Mouse (Mus musculus) forebrain, embryonic 16.5 days (tissue): Measurements from ENCODE around the gene Dyrk1b. TPM values are rescaled to one million over a fixed set of nuclear protein-coding genes. Genes with fewer than 3 reads are reported as not detected.
"Not testable (repeated sequence)": the region's sequence is repeated elsewhere in the genome, so short reads cannot be mapped to it uniquely, and the experiment has no call there.

Source experiments
- ATAC-seq: fragments of 200-750 bp; cut with Nextera tagmentation; 2 replicates; pipeline ENCODE4 v1.8.0; 2017; ENCODE audit warnings: mild to moderate bottlenecking, moderate library complexity
- H3K27ac ChIP-seq: fragments of 300-500 bp; sonication (generic); 2 replicates; pipeline ENCODE4 v1.5.1; 2014; ENCODE audit warnings: low read length, control low read depth
- H3K27me3 ChIP-seq: fragments of 300-500 bp; sonication (generic); replicated peaks from 2 replicates; pipeline ENCODE4 v1.6.1; 2014; ENCODE audit warnings: low read length; ENCODE audit not compliant: control insufficient read depth, insufficient read depth
- H3K36me3 ChIP-seq: fragments of 300-500 bp; sonication (generic); 2 replicates; pipeline ENCODE4 v1.6.1; 2014; ENCODE audit not compliant: control insufficient read depth, insufficient read depth
- H3K4me1 ChIP-seq: fragments of 300-500 bp; sonication (generic); replicated peaks from 2 replicates; pipeline ENCODE4 v1.6.1; 2014; ENCODE audit warnings: low read length; ENCODE audit not compliant: control insufficient read depth, insufficient read depth
- H3K4me2 ChIP-seq: fragments of 300-500 bp; sonication (generic); 2 replicates; pipeline ENCODE4 v1.6.1; 2014; ENCODE audit warnings: mild to moderate bottlenecking, low read length, control low read depth
- H3K4me3 ChIP-seq: fragments of 300-500 bp; sonication (generic); replicated peaks from 2 replicates; pipeline ENCODE4 v1.5.1; 2014; ENCODE audit warnings: mild to moderate bottlenecking, low read length, control low read depth
- H3K9ac ChIP-seq: fragments of 300-500 bp; sonication (generic); replicated peaks from 2 replicates; pipeline ENCODE4 v1.6.1; 2014; ENCODE audit warnings: low read depth, low read length, control low read depth
- H3K9me3 ChIP-seq: fragments of 300-500 bp; sonication (generic); 2 replicates; pipeline ENCODE4 v1.6.1; 2016; ENCODE audit warnings: low read length; ENCODE audit not compliant: control insufficient read depth
- WGBS: fragments of 180-500 bp; shearing (Covaris S2); extraction: QIAGEN DNeasy Blood & Tissue Kit; methylation state at CpG from one replicate; pipeline ENCODE4 v1.1.7; 2014; 5-methylcytosine and 5-hydroxymethylcytosine counted together
- polyA plus RNA-seq: library from polyadenylated mRNA; unstranded; fragments of >200 nt; fragmentation: Nextera tagmentation; extraction: Ambion mirVana; gene quantifications from 2 replicates; pipeline ENCODE4 v1.2.1, GENCODE M21; 2015

The Dyrk1b gene
- 14.4 and 14.8 TPM in 2 replicates for polyA plus RNA-seq

- peak within 1 kb of the TSS; percentile 77 for H3K9ac ChIP-seq
- H3K4me3 ChIP-seq, result peak within 1 kb of the TSS; percentile 67
- peaks cover 34% of the 10 kb centered on the region for H3K36me3 ChIP-seq
- peaks cover 14% of the 10 kb centered on the region for H3K4me1 ChIP-seq
- peak; percentile 89 for ATAC-seq
- under 1% methylated on average over 25 of the region's 25 CpGs for WGBS
- H3K27me3 ChIP-seq, result no peaks in the 10 kb centered on the region
- no peaks in the 10 kb centered on the region for H3K9me3 ChIP-seq
- peak within 1 kb of the TSS; percentile 94 for H3K27ac ChIP-seq
- peak within 1 kb of the TSS; percentile 80 for H3K4me2 ChIP-seq
These were observed at the start of gene Dyrk1b for GRCm38 (mm10) chr7:28179228-28179627. Gene Dyrk1b (plus strand): TSS chr7:28179469.

DNA sequence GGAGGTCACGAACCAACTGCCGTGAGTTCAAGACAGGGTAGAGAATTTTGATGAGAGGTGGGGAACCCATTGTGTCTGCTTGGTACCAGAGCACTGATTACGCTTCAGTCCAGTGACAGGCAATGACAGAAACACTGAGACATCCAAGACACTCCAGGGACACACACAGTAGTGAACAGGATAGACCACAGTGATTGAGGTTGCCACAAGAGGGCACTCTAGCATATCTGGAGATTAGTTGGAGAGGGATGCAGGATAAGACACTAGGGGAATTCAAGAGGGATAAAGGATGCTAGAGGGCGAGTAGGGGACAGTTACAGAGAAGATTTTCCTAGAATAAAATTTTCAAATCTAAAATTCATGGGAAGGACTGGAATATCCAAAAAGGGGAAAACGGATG is 41.7 kb upstream of the Dyrk1b start:
- no peak for ATAC-seq
- Histone ChIP-seq H3K4me1 (no peaks in the 10 kb centered on the region), H3K27me3 (no peaks in the 10 kb centered on the region), H3K9ac (no peak overlapping the region), H3K4me3 (no peak overlapping the region), H3K4me2 (no peak overlapping the region), H3K36me3 (no peaks in the 10 kb centered on the region), H3K9me3 (no peaks in the 10 kb centered on the region), H3K27ac (no peak overlapping the region)
- WGBS, result 57% methylated on average over 5 of the region's 5 CpGs

DNA sequence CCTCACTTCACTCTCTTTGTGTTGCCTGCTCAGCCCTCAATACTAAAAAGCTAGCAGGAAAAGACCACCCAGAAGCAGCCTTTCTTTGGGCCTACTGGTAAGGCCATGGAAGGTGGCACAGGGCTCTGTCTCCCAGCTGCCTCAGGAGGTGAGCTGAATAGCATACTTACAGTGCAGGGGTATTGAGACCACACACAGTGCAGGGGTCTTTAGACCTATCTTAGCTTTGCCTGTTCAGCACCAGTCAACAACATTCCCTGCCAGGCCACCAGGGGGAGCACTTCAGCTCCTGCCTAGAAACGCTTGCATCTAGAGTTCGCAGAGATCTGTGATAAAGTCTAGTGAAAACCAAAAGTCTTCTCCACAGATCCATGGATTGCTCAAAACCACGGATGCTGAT is 31.0 kb upstream of the Dyrk1b start:
- H3K36me3 ChIP-seq, result no peaks in the 10 kb centered on the region
- H3K9me3 ChIP-seq, result peaks cover 5% of the 10 kb centered on the region; the same call in 1 of the 2 replicates
- no peak overlapping the region for H3K27ac ChIP-seq
- H3K4me3 ChIP-seq, result no peak overlapping the region
- H3K4me1 ChIP-seq, result no peaks in the 10 kb centered on the region
- ATAC-seq, result peak; percentile 33; the same call in 1 of the 2 replicates
- no peak overlapping the region for H3K9ac ChIP-seq
- H3K27me3 ChIP-seq, result 0 out of 2 replicates have a peak, but pooled peaks cover 3% of the 10 kb centered on the region
- 16% methylated on average over 3 of the region's 3 CpGs for WGBS
- H3K4me2 ChIP-seq, result no peak overlapping the region

DNA sequence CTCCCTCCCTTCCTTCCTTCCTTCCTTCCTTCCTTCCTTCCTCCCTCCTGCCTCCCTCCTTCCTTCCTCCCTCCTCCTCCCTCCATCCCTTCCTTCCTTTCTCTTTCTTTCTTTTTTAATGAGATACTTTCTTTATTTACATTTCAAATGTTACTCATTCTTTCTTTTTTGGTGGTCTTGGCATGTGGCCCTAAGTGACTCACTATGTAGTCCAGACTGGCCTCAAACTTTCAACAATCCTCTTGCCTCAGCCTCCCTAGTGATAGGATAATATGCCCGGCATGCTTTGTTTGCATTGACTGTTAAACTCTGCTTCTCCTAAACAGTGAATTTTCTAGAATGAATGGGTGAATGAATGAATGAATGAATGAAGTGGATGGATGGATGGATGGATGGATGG is 29.4 kb upstream of the Dyrk1b start:
- Histone ChIP-seq H3K27ac (no peak overlapping the region), H3K9ac (no peak overlapping the region), H3K36me3 (no peaks in the 10 kb centered on the region), H3K27me3 (0 out of 2 replicates have a peak, but pooled peaks cover 3% of the 10 kb centered on the region), H3K9me3 (no peaks in the 10 kb centered on the region), H3K4me2 (no peak overlapping the region), H3K4me3 (no peak overlapping the region), H3K4me1 (no peaks in the 10 kb centered on the region)
- no peak for ATAC-seq
- WGBS, result 93% methylated on average over 1 of the region's 1 CpGs

DNA sequence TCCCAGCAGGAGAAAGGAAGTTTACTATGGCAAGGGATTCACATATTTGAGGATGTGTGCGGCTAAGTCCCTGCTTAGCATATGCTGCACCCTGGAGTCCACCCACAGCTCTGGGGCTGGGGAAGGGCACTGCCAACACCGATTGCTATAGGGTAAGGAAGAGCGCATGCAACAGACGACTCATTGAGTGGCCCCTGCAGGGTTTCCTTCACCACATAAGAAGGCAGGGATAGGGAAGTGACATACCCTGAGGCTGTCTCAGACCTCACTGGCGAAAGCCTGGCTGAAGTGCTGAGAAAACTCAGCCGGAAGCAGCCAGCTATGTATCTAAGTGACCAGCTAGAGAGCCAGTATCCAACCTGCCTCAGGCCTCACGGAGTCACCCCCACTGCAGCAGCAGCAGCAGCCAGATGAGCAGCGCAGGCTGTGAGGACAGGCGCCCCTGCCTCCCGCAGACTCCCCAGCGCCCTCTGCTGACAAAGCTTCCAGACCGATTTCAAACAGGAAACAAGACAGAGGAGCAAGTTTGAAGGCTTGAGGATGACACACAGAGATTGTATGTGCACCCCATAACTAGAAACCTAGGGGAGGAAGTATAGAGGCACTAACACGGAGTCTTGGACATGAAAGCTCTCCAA is 27.6 kb upstream of the Dyrk1b start:
- H3K27ac ChIP-seq, result no peak overlapping the region
- no peak for ATAC-seq
- no peak overlapping the region for H3K4me2 ChIP-seq
- no peak overlapping the region for H3K4me3 ChIP-seq
- no peak overlapping the region for H3K9ac ChIP-seq
- H3K36me3 ChIP-seq, result no peaks in the 10 kb centered on the region
- H3K27me3 ChIP-seq, result 0 out of 2 replicates have a peak, but pooled peaks cover under 1% of the 10 kb centered on the region
- no peaks in the 10 kb centered on the region for H3K9me3 ChIP-seq
- WGBS, result 17% methylated on average over 13 of the region's 13 CpGs
- H3K4me1 ChIP-seq, result no peaks in the 10 kb centered on the region

DNA sequence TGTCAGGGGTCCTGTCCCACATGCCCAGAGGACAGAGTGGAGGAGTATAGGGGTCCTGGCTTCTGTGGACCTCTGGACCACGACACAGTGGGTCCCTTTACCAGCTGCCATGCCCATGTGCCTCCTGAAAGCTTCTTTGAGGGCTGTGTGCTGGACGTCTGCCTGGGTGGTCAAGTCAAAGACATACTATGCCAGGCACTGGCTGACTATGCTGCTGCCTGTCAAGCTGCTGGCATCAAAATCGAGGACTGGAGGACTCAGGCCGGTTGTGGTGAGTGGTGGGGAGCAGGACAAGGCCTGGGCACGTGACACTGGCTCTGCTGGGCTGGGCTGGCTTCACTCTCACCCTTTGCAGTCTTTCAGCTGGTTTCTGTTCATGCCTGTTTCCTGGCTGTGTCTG is 25.7 kb upstream of the Dyrk1b start:
- not testable (repeated sequence) for H3K27ac ChIP-seq, H3K9ac ChIP-seq, ATAC-seq, H3K36me3 ChIP-seq, H3K27me3 ChIP-seq, H3K4me1 ChIP-seq, H3K9me3 ChIP-seq, H3K4me3 ChIP-seq, H3K4me2 ChIP-seq
- 42% methylated on average over 5 of the region's 5 CpGs for WGBS

DNA sequence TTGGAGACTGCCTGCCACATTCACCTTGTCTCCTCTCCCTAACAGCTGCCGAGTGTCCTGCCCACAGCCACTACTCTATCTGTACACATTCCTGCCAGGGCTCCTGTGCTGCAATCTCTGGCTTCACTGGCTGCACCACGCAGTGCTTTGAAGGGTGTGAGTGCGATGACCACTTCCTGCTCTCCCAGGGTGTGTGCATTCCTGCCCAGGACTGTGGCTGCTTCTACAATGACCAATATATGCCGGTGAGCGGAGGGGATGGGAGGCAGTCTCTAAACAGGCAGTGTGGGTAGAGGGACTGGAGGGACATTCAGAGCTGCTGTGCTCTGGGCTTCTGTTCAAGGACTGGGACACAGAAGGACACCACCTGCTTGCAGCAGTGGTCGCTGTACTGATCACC is 20.0 kb upstream of the Dyrk1b start:
- 72% methylated on average over 6 of the region's 6 CpGs for WGBS
- H3K9ac ChIP-seq, result no peak overlapping the region

GRCm38 (mm10) chr7:28159893-28160292 is 19.4 kb upstream of the Dyrk1b start:
- no peak for ATAC-seq
- Histone ChIP-seq H3K4me2 (no peak overlapping the region), H3K36me3 (no peaks in the 10 kb centered on the region), H3K9ac (no peak overlapping the region), H3K4me3 (no peak overlapping the region), H3K4me1 (no peaks in the 10 kb centered on the region), H3K9me3 (no peaks in the 10 kb centered on the region), H3K27ac (no peak overlapping the region), H3K27me3 (no peaks in the 10 kb centered on the region)
- WGBS, result 73% methylated on average over 3 of the region's 3 CpGs

More for the DNA sequence above, 20.0 kb upstream of the Dyrk1b start:
- no peak overlapping the region for H3K4me3 ChIP-seq
- no peak overlapping the region for H3K27ac ChIP-seq
- no peaks in the 10 kb centered on the region for H3K27me3 ChIP-seq
- ATAC-seq, result no peak
- no peak overlapping the region for H3K4me2 ChIP-seq
- H3K36me3 ChIP-seq, result no peaks in the 10 kb centered on the region
- H3K4me1 ChIP-seq, result no peaks in the 10 kb centered on the region
- no peaks in the 10 kb centered on the region for H3K9me3 ChIP-seq

- no peak for ATAC-seq
- no peaks in the 10 kb centered on the region for H3K36me3 ChIP-seq
- H3K4me1 ChIP-seq, result no peaks in the 10 kb centered on the region
- no peak overlapping the region for H3K27ac ChIP-seq
- 60% methylated on average over 9 of the region's 9 CpGs for WGBS
- H3K27me3 ChIP-seq, result no peaks in the 10 kb centered on the region
- no peak overlapping the region for H3K4me2 ChIP-seq
- peaks cover 3% of the 10 kb centered on the region; the same call in 1 of the 2 replicates for H3K9me3 ChIP-seq
- H3K4me3 ChIP-seq, result no peak overlapping the region
- no peak overlapping the region for H3K9ac ChIP-seq
These were observed 18.0 kb upstream of the Dyrk1b start for GRCm38 (mm10) chr7:28161163-28161749.
